Mouse (Mus musculus) cerebellum, postnatal 25 days (tissue): ENCODE measurements around the gene Nop53.

ENCODE experiments used
- DNase-seq, 2 experiments: peaks; one replicate each; pipeline ENCODE4 v3.0.0; 2021; ENCODE audit warnings: mixed read lengths in 2 of 2

The Nop53 gene

DNA sequence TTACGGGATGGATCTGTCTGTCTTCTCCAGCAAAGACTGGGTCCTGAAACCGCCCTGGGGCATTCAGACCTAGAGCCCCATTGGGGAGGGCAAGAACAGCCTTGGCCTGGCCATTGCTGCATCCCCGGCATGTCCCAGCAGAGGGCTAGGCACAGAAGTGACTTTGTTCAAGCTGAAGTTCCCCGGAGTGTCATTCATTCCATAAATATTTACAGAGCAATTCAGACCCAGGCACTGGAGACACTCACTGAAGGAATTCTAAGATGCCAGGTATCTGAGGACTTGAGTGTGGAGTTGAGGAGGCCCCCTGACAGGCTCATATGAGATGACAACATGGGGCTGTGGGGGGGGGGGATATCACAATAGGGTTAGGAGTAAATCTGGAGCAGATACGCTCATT, 10.3 kb upstream of the Nop53 start:
- DNase-seq = no peak

DNA sequence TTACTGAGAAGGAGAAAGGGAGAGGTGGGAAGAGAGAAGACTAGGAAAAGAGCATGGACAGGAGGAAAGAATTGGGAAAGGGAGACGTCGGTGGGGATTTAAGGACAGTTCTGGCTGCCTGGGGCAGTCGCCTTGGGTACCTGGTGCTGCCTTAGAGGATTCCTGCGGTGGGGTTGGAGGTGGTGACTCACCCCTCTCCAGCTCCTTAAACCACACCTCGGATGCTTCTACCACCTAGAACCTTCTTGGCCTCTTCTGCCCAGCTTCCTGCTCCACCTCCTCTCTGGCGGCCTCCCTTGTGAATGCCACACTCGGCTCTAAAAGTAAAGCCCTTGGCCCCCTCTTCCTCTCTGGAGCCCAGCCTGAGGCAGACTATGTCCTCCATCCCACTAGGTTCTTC, 9.6 kb upstream of the Nop53 start:
- no peak for DNase-seq

DNA sequence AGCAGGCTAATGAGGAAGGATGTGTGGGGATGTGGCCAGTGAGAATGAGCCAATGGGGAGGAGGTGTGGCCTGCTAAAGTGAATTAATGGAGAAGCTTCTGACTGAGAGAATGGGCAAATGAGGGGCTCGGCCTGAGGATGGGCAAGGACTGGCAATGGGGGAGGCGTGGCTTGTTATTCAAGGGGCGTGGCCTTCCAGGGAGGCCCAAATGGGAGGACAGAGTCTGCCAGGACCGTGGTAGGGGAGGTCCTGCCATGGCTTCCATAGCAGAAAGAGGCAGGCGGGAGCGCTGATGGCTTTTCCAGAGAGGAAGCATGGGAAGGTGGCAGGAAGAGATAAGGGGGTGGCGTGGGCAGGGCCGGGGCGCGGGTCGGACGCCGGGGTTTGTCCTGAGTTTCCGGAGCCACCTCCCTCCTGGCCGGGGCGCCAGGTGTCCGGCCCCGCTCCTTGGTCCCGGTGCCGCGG, 9.1 kb upstream of the Nop53 start:
- DNase-seq = no peak

DNA sequence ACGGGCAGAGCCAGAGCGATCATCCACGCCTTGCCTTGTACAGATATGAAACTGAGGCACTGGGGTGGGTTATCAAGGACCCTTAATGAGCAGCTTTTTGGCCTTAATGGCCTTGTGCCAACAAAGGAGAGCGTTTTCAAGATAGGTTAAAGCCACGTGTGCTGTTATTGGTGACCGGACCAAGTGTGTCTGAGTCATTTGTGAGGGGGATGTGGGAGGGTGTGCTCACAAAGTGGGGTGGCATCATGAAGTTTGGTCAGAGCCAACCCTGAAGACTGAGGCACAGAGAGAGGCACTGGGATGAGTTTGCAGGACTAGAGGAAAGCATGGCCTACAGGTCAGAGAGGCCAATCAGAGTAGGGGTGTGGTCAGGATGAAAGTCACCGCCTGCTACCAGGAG, 8.6 kb upstream of the Nop53 start:
- DNase-seq = no peak

DNA sequence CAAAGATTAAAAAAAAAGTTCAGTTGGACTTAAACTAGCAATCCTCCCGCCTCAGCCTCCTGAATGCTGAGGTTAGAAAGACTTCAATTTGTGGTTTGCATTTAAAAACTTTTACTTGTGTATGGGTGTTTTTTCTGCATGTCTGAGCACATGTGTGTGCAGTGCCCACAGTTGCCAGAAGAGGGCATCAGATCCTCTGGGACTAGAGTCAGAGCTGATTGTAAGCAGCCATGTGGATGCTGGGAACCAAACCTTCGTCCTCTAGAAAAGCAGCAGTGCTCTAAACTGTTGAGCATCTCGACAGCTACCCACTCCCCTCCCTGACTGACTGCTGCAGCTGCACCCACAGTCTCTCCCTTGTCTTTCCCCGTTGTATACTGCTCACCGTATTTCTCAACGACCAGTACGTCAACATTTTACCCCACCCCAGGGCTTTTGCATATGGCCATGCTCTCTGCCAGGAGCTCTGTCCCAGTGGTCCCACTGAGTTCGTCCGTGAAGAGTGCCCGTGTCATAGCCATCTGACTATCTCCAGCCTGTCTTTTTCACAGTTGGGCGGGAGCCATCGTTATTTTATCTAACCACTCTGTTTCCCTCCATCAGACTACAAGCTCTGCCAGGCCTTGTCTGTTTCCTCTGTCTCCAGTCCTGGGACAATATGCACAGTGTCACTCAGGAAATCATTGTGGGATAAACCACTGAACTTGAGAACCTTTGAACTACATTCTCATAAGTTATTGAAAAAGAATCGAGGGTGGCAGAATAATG, 7.6 kb upstream of the Nop53 start:
- DNase-seq = no peak

DNA sequence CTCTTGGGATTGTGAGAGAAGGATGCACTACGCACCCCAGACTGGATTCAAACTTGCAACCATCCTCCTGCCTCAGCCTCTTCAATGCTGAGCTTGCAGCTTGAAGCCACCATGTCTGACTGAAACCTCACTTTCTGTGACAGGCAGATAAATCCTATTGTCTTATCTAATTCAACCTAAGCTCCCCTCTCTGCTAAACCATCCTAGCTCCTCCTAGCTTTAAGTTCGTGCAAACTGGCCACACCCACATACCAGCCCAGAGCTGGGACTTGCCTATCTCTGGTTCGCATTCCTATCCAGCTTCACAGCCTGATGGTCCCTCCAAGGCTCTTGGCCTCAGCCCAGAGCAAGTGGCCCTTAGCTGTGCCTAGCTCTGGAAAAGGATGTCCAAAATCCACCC, 6.5 kb upstream of the Nop53 start:
- no peak for DNase-seq

DNA sequence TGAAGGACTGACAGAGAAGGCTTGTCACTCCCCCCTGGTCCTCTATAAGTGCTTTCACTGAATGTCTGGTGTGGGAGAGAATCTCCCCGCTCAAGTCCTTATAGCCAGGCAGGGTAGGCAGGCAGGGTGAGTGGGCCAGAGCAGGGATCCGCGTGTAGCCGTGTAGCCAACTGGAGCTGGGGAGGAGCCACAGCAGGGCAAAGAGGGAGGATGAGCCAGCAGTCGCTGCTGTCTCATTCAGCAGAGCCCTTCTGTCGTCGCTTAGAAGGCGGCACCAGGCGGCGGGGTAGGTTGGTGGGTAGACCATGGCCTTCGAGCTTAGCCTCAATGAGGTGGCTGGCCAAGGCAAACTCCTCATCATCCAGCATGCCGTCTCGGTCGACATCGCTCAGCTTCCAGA, 4.1 kb upstream of the Nop53 start:
- DNase-seq = no peak

DNA sequence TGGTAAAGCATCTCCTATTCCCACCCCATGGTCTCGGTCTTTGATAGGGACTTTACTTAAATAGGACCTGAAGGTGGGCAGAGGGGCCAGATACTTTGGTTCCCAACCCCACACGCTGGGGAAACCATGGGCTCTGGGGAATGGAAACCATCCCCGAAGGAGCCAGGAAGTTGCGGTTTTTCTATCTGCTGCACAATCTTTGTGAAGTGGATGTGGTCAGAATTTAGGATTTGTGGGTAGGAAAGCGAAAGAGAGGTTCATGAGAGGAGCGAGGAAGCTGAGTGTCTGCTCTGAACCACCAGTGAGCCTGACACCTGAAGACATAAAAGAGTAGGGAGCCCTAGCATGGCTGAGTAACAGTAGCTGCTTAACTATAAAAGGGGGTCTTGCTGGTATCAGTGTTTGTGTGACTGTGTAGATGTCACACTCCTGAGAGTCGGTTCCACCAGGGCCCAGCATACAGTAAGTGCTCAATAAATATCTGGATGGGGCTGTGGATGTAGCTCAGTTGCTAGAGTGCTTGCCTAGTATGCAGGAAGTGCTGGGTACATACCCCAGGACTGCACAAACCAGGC, 3.4 kb upstream of the Nop53 start:
- DNase-seq = no peak

DNA sequence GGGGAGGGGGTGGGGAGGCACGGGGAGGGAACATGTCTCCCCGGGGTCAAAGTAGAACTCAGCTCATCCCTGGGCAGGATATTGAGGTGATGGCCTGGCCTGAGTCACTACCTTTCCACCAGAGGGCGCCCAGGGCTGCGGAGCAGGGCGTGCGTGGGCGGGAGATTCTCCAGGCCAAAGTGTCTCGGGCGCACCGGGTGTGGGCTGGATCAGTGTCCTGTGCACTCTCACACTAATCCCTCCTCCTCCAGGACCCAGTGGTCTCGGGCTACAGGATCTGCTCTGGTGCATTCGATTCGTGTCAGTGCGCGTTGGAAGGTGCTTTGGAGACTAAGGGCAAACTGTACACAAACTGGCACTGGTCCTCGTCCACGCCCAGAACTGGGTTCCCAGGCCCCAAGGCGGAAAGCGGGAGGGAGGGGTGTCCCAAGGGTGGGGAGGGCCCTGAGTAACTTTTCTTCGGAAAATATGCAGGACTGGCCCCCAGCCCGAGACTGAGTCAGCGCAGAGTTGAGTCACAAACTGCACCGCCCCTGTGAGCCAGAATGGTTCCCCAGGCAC, 2.6 kb upstream of the Nop53 start:
- DNase-seq = peak; percentile 86 to 93

DNA sequence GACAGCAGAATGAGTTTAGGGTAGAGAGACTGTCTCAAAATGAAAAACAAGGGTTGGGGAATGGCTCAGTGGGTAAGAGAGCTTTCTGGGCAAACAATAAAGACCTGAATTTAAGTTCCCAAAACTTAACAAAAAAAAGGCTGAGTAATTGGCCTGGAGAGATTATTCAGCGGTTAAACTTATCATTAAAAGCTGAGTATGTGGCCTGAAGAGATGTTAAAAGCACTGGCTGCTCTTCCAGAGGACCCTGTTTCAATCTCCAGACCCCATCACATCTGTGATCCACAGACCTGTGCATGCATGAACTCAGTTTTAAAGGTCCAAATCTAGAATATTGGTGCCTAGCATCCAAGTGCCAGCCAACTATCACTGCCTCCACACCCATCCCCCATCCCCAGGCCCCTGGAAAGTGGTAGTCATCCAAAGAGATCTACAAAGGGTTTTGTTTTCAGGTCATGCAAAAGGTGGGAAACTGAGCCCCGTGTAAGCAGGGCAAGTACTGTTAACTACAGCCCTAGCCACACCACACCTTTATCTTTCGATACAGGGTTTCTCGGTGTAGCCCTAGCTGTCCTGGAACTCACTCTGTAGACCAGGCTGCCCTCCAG, 1.9 kb upstream of the Nop53 start:
- no peak for DNase-seq

DNA sequence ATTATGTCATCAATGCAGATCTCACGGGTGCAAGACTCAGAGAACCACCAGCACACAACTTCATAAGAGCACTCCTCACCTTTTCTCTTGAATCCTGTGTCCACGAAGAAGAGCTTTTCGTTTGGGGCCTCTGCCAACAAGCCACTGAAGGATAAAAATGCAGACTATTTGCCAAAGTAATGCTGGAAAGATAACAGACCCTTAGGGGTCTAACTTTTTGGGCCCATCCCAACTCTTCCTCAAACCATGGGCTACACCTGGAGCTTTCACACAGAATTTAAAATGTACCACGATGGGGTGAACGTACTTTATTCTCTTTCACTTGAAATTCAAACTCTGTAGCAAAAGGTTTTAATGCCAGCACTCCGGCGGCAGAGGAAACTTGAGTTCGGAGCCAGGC, 663 bp downstream of the Nop53 start:
- DNase-seq = no peak

DNA sequence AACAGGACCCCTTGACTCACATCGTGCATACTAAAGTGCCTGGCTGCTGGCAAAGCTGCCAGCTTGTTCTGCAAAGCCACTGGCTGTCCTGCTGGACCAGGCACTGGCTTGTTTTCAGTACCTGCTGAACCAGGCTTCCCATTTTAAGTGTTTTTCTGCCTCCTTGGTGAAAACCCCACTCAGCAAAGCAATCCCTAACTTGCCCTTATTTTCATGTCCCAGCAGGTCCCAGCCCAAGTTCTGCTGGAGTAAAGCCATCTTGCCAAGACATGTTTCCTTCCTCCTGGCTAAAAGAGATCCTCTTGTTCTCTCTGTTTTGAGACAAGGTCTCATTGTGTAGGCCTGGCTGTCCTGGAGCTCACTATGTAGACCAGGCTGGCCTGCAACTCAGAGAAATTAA, 1.6 kb downstream of the Nop53 start:
- DNase-seq = no peak

DNA sequence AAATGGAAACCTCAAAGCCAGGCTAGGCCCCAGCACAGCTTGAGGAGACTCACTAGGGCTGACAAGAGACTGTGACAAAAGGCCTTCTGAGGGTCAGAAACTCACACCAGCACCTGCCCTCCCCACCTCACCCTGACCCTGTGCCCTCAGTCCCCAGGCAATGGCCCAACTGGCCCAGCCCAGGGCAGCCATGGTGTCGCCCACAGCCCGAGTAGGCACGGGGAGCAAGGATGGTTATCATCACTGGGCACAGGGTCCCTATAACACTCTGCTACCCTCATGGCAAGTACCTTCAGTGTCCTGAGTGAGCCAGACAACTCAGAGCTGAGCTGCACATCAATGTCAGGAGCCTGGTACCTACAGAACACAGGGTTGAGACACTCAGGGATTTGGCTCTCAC, 7.3 kb downstream of the Nop53 start:
- DNase-seq = no peak

DNA sequence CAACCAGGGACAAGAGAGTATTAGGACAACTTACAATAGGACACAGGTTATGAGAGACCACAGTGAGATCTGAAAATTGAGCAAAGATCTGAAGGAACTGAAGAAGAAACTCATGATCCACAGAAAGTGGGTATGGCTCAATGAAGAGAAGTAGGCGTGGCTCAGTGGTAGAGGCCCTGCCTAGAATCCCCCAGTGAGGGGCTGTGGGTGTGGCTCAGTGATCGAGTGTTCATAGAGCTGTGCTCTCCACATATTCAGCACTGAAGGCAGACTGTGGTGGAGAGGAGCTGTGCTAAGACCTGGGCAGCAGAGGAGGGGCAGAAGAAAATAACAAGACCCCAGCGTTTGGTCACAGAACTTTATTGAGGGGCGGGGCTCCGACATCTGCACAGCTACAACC, 8.4 kb downstream of the Nop53 start:
- no peak for DNase-seq

DNA sequence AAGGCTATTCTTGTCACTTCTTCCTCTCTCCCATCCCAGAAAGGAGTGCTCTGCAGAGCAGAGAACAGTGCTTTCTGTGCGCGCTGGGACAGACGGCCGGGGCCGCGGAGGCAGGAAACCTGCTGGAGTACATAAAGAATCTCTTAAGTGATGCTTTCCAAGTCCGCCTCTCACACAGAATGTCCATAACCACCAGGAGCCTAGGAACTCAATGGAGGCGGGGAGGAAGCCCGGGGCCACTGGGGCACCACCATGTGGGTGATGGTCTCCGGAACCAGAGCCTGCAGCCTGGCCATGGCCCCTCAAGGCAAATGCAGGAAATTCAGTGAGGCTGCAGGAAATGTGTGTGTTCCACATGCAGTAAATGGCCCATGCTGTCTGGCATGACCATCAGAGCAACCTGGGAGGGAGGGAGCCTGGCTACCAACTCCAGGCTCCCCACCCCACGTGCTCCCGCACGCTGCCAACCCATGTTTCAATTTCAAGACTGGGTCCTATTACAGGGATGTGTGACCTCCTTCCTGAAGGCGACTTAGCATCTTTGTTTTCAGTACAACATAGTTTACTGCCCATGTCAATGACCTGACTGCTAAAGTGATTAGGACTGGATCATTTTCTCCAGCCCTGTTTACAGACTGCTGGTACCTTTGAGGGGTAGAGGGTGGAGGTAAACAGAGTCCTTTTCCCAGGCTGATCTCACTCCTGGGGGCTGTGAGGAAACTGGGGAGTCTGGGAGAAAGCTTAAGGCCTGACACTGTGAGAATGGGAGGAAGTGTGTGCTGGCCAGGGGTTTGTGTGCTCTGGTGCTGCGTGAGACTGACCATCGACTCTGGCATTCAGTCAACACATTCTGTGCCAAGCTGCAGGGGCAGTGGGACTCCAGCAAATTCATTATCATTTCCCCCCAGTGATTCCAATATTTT, 12.2 kb downstream of the Nop53 start:
- no peak for DNase-seq

DNA sequence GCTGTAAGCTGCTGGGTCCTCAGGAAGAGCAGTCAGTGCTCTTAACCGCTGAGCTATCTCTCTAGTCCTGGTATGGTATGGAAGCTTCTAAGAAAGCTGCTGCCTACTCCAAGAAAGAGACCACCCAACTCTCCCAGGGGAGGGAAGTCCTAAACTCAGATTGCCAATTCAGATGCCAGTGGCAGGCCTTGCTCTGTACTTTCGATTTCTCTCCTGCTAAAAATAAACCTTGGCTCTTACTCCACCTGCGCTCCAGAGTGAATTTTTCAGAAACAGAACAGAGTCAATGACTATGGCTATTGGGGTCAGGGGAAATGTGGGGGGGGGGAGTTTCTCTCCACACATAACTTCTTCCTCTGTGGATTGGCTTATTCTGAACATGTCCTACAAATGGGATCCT, 14.2 kb downstream of the Nop53 start:
- DNase-seq = no peak

DNA sequence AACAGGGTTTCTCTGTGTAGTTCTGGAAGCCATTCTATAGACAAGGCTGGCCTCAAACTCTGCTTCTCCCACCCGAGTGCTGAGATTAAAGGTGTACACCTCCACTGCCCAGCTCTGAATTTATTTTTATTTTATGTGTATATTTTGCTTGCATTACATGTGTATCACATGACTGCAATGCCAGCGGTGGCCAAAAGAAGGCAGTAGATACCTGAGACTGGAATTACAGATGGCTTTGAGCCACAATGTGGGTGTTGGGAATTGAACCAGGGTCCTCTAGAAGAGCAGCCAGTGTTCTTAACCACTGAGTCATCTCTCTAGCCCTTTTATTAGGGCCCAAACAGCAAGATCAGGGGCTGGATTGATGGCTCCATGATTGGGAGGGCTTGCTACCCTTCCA, 15.3 kb downstream of the Nop53 start:
- DNase-seq = no peak

DNA sequence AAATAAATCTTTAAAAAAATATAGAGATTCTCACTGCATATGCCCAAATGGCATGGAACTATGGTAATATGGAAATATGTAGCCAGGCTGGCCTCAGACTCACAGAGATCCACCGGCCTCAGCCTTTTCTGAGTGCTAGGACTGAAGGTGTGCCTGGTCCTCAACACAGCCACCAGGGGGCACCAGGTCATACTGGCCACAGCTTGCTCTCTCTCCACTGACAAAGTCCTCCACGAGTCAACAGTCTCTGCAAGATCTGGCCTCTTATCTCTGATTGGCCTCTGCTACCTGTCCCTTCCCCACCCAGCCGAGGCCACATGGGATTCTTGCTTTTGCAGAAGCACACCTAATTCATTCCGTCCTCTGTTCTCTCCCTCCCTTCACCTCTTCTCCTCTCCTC, 16.0 kb downstream of the Nop53 start:
- DNase-seq = peak; percentile 54 to 76

DNA sequence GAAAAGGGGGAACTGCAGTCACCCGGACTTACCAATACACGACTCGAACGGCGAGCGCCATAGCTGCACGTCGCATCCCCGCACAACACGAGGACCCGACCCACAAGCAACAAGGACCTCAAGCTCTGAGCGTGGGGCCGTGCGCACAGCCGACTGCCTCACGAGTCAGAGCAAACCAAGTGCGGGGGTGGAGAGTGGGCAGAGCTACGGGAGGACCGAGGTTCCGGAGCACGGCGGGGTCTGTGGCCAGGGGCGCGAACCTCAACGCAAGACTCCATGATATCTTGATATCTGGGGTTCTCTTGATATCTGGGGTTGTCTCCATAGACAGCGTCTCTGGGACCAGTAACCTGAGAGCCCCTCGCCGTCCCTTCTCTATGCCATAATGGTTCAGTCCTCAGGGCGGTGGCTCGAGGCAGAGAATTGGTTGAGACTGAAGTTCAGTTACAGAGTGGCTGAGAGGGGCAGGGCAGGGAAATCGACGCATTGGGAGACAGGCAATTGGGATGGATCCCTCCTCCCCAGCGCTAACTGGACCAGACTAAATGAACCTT, 23.6 kb downstream of the Nop53 start, which contains the start of gene Selenow:
Selenow (minus strand) TSS at position 183 of the 554 bp plus-strand sequence.
- peak; percentile 95 to 96 for DNase-seq

DNA sequence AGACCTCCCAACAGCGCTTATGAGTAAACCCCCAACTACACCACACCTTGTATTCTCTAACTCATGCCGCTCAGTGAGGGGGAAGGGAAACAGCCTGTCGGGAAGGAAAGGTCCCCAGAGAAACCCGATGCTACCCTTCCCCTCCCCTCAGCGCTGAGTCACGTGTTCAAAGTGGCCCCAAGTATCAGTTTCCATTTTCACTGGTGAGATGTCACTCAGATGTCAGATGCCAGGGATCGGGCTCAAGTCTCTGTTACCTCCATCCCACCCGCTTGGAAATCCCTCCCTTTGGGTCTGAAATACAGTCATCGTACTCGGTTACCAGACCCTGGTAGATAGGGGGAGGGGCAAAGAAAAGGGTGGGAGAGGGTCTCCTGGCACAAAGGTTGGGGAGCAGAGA, 24.1 kb downstream of the Nop53 start:
- peak in 1 of 2 experiments; percentile 32 for DNase-seq

DNA sequence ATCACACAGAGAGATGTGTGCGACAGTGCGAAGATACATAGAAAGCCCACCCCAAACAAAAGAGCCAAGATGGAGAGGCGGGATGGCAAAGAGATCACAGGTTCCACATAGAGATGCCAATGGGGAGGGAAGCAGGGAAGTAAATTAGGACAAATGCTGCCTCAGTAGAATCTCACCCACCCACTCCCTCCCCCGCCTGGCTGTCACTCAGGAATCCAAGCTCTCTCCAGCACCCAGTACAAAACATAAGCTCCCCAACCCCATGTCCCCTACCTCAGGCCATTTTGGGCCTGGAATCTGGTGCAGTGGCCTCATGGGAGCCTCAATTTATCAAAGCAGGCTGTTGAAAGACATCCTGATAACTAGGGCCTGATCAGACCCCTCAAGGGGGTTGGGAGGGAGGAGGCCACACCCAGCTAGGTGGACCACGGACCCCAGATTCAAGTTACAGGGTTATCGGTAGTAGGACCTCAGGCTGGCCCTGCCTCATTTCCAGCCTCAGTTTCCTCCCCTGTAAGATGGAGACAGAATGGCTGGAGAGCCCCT, 25.2 kb downstream of the Nop53 start:
- no peak for DNase-seq

DNA sequence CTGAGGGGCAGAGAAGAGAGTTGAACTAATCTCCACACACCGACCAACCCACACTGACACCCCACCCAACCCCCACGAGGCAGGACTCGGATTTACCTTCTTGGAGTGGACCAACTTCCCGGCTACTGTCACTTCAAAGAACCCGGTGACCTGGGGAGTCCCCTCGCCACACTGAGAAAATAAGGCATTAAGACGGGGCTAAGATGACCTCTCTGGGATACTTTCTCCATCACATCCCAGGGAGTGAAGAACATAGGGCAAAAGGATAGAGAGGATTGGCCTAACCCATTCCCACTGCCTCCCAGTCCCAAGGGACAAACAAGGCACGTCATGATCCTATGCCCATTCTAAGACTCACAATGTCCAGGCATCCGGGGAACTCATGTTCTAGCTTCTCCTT, 25.9 kb downstream of the Nop53 start:
- DNase-seq = no peak
